Mouse (Mus musculus): ENCODE measurements around the gene Sco1. TPM values are rescaled to one million over a fixed set of nuclear protein-coding genes. Genes with fewer than 3 reads are reported as not detected.

Gene Sco1
- polyA plus RNA-seq, 1 experiment from 2014 or later, result 23.5 TPM

- no peak overlapping the region for H3K4me2 ChIP-seq (replicated peaks)
- no peak overlapping the region for H3K9ac ChIP-seq
- WGBS, result 53% methylated on average over 4 of the region's 4 CpGs
- 0 out of 2 replicates have a peak, but pooled peaks have one; percentile 44 for ATAC-seq (ENCODE audit: insufficient number of reproducible peaks, insufficient read depth, low FRiP score, low TSS enrichment)
- no peak overlapping the region for H3K4me3 ChIP-seq
- no peaks in the 10 kb centered on the region for H3K27me3 ChIP-seq
- H3K9me3 ChIP-seq, result no peaks in the 10 kb centered on the region
- no peak overlapping the region for H3K27ac ChIP-seq
- H3K36me3 ChIP-seq, result no peaks in the 10 kb centered on the region
- 0 out of 2 replicates have a peak, but pooled peaks cover 3% of the 10 kb centered on the region for H3K4me1 ChIP-seq
Observed at GRCm38 (mm10) chr11:67105689-67106088, 53.2 kb downstream of the Sco1 start.

- H3K9me3 ChIP-seq, result no peaks in the 10 kb centered on the region
- H3K4me2 ChIP-seq (replicated peaks), result no peak overlapping the region
- H3K9ac ChIP-seq, result no peak overlapping the region
- no peaks in the 10 kb centered on the region for H3K36me3 ChIP-seq
- H3K27ac ChIP-seq, result no peak overlapping the region
- H3K4me1 ChIP-seq, result 0 out of 2 replicates have a peak, but pooled peaks cover 3% of the 10 kb centered on the region
- H3K27me3 ChIP-seq, result no peaks in the 10 kb centered on the region
- WGBS, result 88% methylated on average over 10 of the region's 10 CpGs
- no peak for ATAC-seq (ENCODE audit: insufficient number of reproducible peaks, insufficient read depth, low FRiP score, low TSS enrichment)
- no peak overlapping the region for H3K4me3 ChIP-seq
Observed at GRCm38 (mm10) chr11:67106973-67107372, 54.5 kb downstream of the Sco1 start.

DNA sequence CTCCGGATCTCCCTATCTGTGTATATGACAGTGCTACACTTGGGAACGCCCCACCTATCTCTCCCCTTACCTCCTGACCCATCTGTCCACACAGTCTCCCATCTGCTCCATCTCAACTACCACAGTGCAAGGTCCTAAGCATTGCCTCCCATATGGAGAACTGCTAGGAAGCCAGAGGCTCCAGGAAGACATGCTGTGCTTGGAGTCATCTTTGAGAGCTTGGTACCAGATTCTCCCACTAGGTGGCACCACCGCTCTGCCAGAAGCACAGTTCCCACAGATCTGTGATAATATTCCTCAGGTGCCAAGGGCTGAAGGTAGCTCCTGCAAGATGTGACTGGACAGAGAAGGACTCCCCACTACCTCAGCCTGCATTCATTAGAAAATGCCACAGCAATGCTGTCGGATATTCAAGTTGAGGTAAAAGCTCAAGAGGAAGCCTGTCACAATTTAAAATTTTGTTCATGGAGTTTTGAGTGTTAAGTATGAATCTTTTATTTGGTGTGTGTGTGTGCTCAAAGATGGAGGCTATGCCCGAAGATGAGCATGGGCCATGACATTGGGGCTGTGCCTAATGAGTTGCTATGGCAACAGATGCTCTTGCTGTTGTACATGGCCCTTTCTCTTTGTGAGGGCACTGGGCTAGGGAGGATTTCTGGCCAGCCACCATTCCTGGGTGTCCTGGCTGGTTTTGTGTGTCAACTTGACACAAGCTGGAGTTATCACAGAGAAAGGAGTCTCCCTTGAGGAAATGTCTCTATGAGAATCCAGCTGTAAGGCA, 57.9 kb downstream of the Sco1 start:
- Histone ChIP-seq H3K9ac (no peak overlapping the region), H3K27me3 (no peaks in the 10 kb centered on the region), H3K27ac (no peak overlapping the region), H3K4me2 (replicated peaks) (no peak overlapping the region), H3K4me1 (0 out of 2 replicates have a peak, but pooled peaks cover 3% of the 10 kb centered on the region), H3K9me3 (no peaks in the 10 kb centered on the region), H3K4me3 (no peak overlapping the region), H3K36me3 (no peaks in the 10 kb centered on the region)
- ATAC-seq (ENCODE audit: insufficient number of reproducible peaks, insufficient read depth, low FRiP score, low TSS enrichment), result no peak
- WGBS, result 35% methylated on average over 5 of the region's 5 CpGs

DNA sequence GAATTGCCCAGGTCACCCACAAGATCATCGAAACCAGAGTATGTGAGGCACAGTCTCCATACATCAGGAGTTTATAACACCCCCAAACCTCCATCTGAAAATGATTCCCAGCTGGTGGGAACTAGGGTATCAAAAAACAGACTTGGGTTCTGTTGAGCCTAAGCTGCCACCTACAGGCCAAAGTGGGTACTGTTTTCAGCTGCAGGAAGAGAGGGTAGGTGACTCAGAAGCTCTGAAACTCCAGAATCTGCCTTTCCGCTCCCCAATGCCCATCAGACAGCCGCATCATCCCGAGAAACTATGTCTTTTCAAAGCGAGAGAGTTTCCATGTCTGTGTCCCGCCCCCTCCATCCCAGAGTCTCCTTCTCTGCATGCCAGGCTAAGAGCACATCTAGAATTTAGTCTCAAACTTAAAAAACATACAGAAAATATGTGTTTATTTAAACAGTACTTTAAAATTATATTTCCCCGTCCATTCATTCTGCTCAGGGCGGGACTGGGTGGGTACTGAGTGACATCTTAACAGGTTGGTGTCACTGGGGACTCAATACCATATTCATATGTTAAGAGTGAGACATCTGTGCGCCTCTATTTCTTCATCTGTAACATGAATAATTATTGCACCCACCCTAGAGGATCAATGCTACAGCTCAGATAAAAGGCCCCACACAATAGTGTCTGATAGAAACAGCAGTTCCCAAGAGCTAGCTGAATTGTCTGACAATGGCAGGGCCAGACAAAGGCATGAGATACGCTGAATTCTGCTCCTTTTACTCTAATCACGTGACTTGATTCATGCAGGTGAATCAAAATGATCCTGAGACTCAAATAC, 59.8 kb downstream of the Sco1 start:
- no peak for ATAC-seq (ENCODE audit: insufficient number of reproducible peaks, insufficient read depth, low FRiP score, low TSS enrichment)
- H3K4me2 ChIP-seq (replicated peaks), result no peak overlapping the region
- H3K4me3 ChIP-seq, result no peak overlapping the region
- H3K27ac ChIP-seq, result no peak overlapping the region
- no peak overlapping the region for H3K9ac ChIP-seq
- WGBS, result 32% methylated on average over 11 of the region's 11 CpGs
- H3K36me3 ChIP-seq, result no peaks in the 10 kb centered on the region
- H3K4me1 ChIP-seq, result no peaks in the 10 kb centered on the region
- H3K27me3 ChIP-seq, result no peaks in the 10 kb centered on the region
- no peaks in the 10 kb centered on the region for H3K9me3 ChIP-seq

DNA sequence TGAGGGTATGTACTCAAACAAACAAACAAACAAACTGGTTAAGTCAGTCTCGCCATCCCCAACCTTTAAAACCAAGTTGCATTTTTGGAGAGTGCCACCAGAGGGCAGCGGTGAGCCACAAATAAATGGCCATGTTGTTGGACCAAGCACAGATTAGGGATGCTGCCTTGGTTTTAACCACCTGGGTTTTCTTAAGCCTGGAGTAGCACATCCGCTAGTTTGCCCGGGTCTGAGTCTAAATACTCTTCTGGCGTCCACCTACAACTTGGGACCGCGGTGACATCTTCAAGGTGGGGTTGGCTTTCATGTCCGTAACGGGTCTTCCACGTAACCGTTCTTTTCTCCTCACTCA, 60.4 kb downstream of the Sco1 start:
- WGBS, result 45% methylated on average over 11 of the region's 11 CpGs
- H3K9ac ChIP-seq, result no peak overlapping the region
- H3K4me3 ChIP-seq, result no peak overlapping the region
- no peaks in the 10 kb centered on the region for H3K27me3 ChIP-seq
- no peak for ATAC-seq (ENCODE audit: insufficient number of reproducible peaks, insufficient read depth, low FRiP score, low TSS enrichment)
- H3K4me1 ChIP-seq, result no peaks in the 10 kb centered on the region
- no peaks in the 10 kb centered on the region for H3K36me3 ChIP-seq
- no peak overlapping the region for H3K4me2 ChIP-seq (replicated peaks)
- H3K27ac ChIP-seq, result no peak overlapping the region
- no peaks in the 10 kb centered on the region for H3K9me3 ChIP-seq

- no peaks in the 10 kb centered on the region for H3K4me1 ChIP-seq
- WGBS, result 86% methylated on average over 6 of the region's 6 CpGs
- no peak overlapping the region for H3K4me2 ChIP-seq (replicated peaks)
- H3K27me3 ChIP-seq, result no peaks in the 10 kb centered on the region
- no peak for ATAC-seq (ENCODE audit: insufficient number of reproducible peaks, insufficient read depth, low FRiP score, low TSS enrichment)
- H3K27ac ChIP-seq, result no peak overlapping the region
- H3K9ac ChIP-seq, result no peak overlapping the region
- no peaks in the 10 kb centered on the region for H3K36me3 ChIP-seq
- H3K4me3 ChIP-seq, result no peak overlapping the region
- H3K9me3 ChIP-seq, result no peaks in the 10 kb centered on the region
Observed at GRCm38 (mm10) chr11:67113381-67113780, 60.9 kb downstream of the Sco1 start.

- H3K4me2 ChIP-seq (replicated peaks), result no peak overlapping the region
- 86% methylated on average over 5 of the region's 5 CpGs for WGBS
- H3K4me3 ChIP-seq, result no peak overlapping the region
- no peaks in the 10 kb centered on the region for H3K9me3 ChIP-seq
- no peak overlapping the region for H3K27ac ChIP-seq
- H3K36me3 ChIP-seq, result no peaks in the 10 kb centered on the region
- H3K4me1 ChIP-seq, result no peaks in the 10 kb centered on the region
- no peaks in the 10 kb centered on the region for H3K27me3 ChIP-seq
- ATAC-seq (ENCODE audit: insufficient number of reproducible peaks, insufficient read depth, low FRiP score, low TSS enrichment), result no peak
- H3K9ac ChIP-seq, result no peak overlapping the region
Observed at GRCm38 (mm10) chr11:67114261-67114660, 61.8 kb downstream of the Sco1 start.

GRCm38 (mm10) chr11:67114901-67115300, 62.4 kb downstream of the Sco1 start:
- 89% methylated on average over 12 of the region's 12 CpGs for WGBS
- Histone ChIP-seq H3K9me3 (no peaks in the 10 kb centered on the region), H3K4me1 (no peaks in the 10 kb centered on the region), H3K9ac (no peak overlapping the region), H3K27ac (no peak overlapping the region), H3K4me2 (replicated peaks) (no peak overlapping the region), H3K27me3 (no peaks in the 10 kb centered on the region), H3K4me3 (no peak overlapping the region), H3K36me3 (no peaks in the 10 kb centered on the region)
- ATAC-seq (ENCODE audit: insufficient number of reproducible peaks, insufficient read depth, low FRiP score, low TSS enrichment), result no peak

Small RNA genes within 50 kb of the gene (microRNA-seq; reads per million reads assigned to microRNA genes)
- gene Mir6923, result not detected

Other genes starting within 250 kb of the Sco1 start
- 8.2 and 10.5 TPM in 2 replicates for gene Pirt, start 140.7 kb upstream of the Sco1 start, polyA plus RNA-seq (2016; fragmentation: Nextera tagmentation; extraction: Ambion mirVana)
- gene Tmem238l, start 96.0 kb upstream of the Sco1 start, polyA plus RNA-seq (2016; fragmentation: Nextera tagmentation; extraction: Ambion mirVana), result not detected in 2 replicates
- gene Tmem220, start 27.5 kb upstream of the Sco1 start, polyA plus RNA-seq (2016; fragmentation: Nextera tagmentation; extraction: Ambion mirVana), result 1.0 and 1.8 TPM in 2 replicates
- 34.8 and 44.2 TPM in 2 replicates for gene Adprm, start 76 bp upstream of the Sco1 start, polyA plus RNA-seq (2016; fragmentation: Nextera tagmentation; extraction: Ambion mirVana)
- 25.2 and 34.6 TPM in 2 replicates for gene Myh3, start 25.6 kb downstream of the Sco1 start, polyA plus RNA-seq (2016; fragmentation: Nextera tagmentation; extraction: Ambion mirVana)
- gene Myh2, start 118.4 kb downstream of the Sco1 start, polyA plus RNA-seq (2016; fragmentation: Nextera tagmentation; extraction: Ambion mirVana), result 0.06 TPM in 1 of 2 replicates, not detected in the other
- gene Myh1, start 147.4 kb downstream of the Sco1 start, polyA plus RNA-seq (2016; fragmentation: Nextera tagmentation; extraction: Ambion mirVana), result 0.41 and 0.49 TPM in 2 replicates
- 0.05 and 0.24 TPM in 2 replicates for gene Myh4, start 185.4 kb downstream of the Sco1 start, polyA plus RNA-seq (2016; fragmentation: Nextera tagmentation; extraction: Ambion mirVana)
- 4.4 and 7.4 TPM in 2 replicates for gene Myh8, start 224.5 kb downstream of the Sco1 start, polyA plus RNA-seq (2016; fragmentation: Nextera tagmentation; extraction: Ambion mirVana)